Mouse (Mus musculus) spleen, adult 2 months (tissue): ENCODE data around the gene S100a16.

Experiments used
- CTCF ChIP-seq: fragments of 200-500 bp; IDR thresholded peaks from 2 replicates; pipeline ENCODE4 v1.5.1; 2011; ENCODE audit warnings: mild to moderate bottlenecking, inconsistent platforms; ENCODE audit not compliant: insufficient read depth, insufficient read length, insufficient replicate concordance; ENCODE audit errors: extremely low read depth
- POLR2A ChIP-seq: fragments of 200-500 bp; IDR thresholded peaks from 2 replicates; pipeline ENCODE4 v1.6.1; 2011; ENCODE audit warnings: low read depth, low read length, inconsistent platforms

GRCm38 (mm10) chr3:90537141-90537904 lies at the start of gene S100a16:
- TF ChIP-seq POLR2A (no peak), CTCF (no peak)
